Mouse (Mus musculus) cerebellum, adult 9-11 months (tissue): ENCODE data around the gene Nqo1.
A peak's percentile ranks its signal among the peaks of the same experiment; 100 is the strongest.

Experiments
- DNase-seq: peaks from one replicate; pipeline ENCODE4 v3.0.0; 2022

Gene Nqo1

GRCm38 (mm10) chr8:107403038-107403781 lies at the start of gene Nqo1:
Gene Nqo1 (minus strand): TSS chr8:107403206.
- DNase-seq: peak; percentile 69

GRCm38 (mm10) chr8:107451414-107452066 lies 48.5 kb upstream of the Nqo1 start:
- no peak for DNase-seq

- DNase-seq: no peak
Measured at GRCm38 (mm10) chr8:107449655-107450054, 46.6 kb upstream of the Nqo1 start.

- no peak for DNase-seq
Measured at GRCm38 (mm10) chr8:107449130-107449529, 46.1 kb upstream of the Nqo1 start.

- DNase-seq: no peak
Measured at GRCm38 (mm10) chr8:107448382-107448889, 45.4 kb upstream of the Nqo1 start.

GRCm38 (mm10) chr8:107447713-107448112 lies 44.7 kb upstream of the Nqo1 start:
- DNase-seq: no peak

- DNase-seq: no peak
Measured at GRCm38 (mm10) chr8:107444626-107445025, 41.6 kb upstream of the Nqo1 start.

- no peak for DNase-seq
Measured at GRCm38 (mm10) chr8:107439880-107440625, 37.0 kb upstream of the Nqo1 start.

GRCm38 (mm10) chr8:107437711-107438110 lies 34.7 kb upstream of the Nqo1 start:
- DNase-seq: no peak

- no peak for DNase-seq
Measured at GRCm38 (mm10) chr8:107436841-107437421, 33.9 kb upstream of the Nqo1 start.

- peak; percentile 79 for DNase-seq
Measured at GRCm38 (mm10) chr8:107435962-107436831, 33.2 kb upstream of the Nqo1 start, which contains the start of gene Wwp2. Gene Wwp2 (plus strand): TSS chr8:107436365.

GRCm38 (mm10) chr8:107435421-107435961 lies 32.5 kb upstream of the Nqo1 start:
- DNase-seq: peak; percentile 20

GRCm38 (mm10) chr8:107430821-107431220 lies 27.8 kb upstream of the Nqo1 start:
- no peak for DNase-seq

GRCm38 (mm10) chr8:107425230-107425597 lies 22.2 kb upstream of the Nqo1 start:
- no peak for DNase-seq

GRCm38 (mm10) chr8:107424597-107425229 lies 21.7 kb upstream of the Nqo1 start, which contains the start of gene Nob1:
Gene Nob1 (minus strand): TSS chr8:107425051.
- peak; percentile 96 for DNase-seq

GRCm38 (mm10) chr8:107424176-107424575 lies 21.2 kb upstream of the Nqo1 start:
- DNase-seq: no peak

- DNase-seq: no peak
Measured at GRCm38 (mm10) chr8:107417001-107417400, 14.0 kb upstream of the Nqo1 start.

GRCm38 (mm10) chr8:107413881-107414280 lies 10.9 kb upstream of the Nqo1 start:
- DNase-seq: no peak

GRCm38 (mm10) chr8:107412552-107412951 lies 9.5 kb upstream of the Nqo1 start:
- no peak for DNase-seq

GRCm38 (mm10) chr8:107411391-107411790 lies 8.4 kb upstream of the Nqo1 start:
- no peak for DNase-seq

GRCm38 (mm10) chr8:107405935-107406334 lies 2.9 kb upstream of the Nqo1 start:
- no peak for DNase-seq
